In genomic region chr3:65535087-65535761, GRCm38 (mm10) we compare ENCODE assay signal across 14 mouse cellular contexts.
"Had no signal": no experiment of that assay in that cellular context is flagged by ENCODE, and none has a peak within 500 bp of the region (broad histone marks: within the 10 kb centered on the region; RNA-seq: fewer than 3 reads in every experiment).

No protein-coding gene starts in this region.

- H3K4me2 ChIP-seq: limb, embryonic 15.5 days; liver, embryonic 15.5 days; midbrain, embryonic 12.5 days had no signal

- ATAC-seq: midbrain, embryonic 16.5 days had no signal

- H3K36me3 ChIP-seq: limb, embryonic 15.5 days had no signal

- H3K27ac ChIP-seq: left cerebral cortex, adult 2 months; limb, embryonic 15.5 days; liver, embryonic 15.5 days; midbrain, embryonic 12.5 days; neural tube, embryonic 13.5 days had no signal

- DNase-seq: kidney, adult 18-20 months; kidney, postnatal 10 days; kidney, postnatal 4 days; lung, postnatal 10 days; right cerebral cortex, postnatal 4 days; spleen, adult 18-20 months; thymus, adult 18-20 months; thymus, postnatal 25 days had no signal

- H3K9ac ChIP-seq: limb, embryonic 15.5 days; liver, embryonic 15.5 days; midbrain, embryonic 12.5 days; neural tube, embryonic 13.5 days had no signal

- H3K4me3 ChIP-seq: left cerebral cortex, adult 2 months; limb, embryonic 15.5 days; liver, embryonic 15.5 days; midbrain, embryonic 12.5 days; neural tube, embryonic 13.5 days had no signal

- H3K9me3 ChIP-seq: limb, embryonic 15.5 days; liver, embryonic 15.5 days; midbrain, embryonic 12.5 days; neural tube, embryonic 13.5 days had no signal

- H3K27me3 ChIP-seq: limb, embryonic 15.5 days; liver, embryonic 15.5 days; midbrain, embryonic 12.5 days; neural tube, embryonic 13.5 days had no signal
